ENCODE assay signal across 7 mouse cellular contexts in genomic region chr1:155086416-155086815, GRCm38 (mm10). TPM values are rescaled to one million over a fixed set of nuclear protein-coding genes. Genes with fewer than 3 reads are reported as not detected.
A peak's percentile ranks its signal among the peaks of the same experiment; 100 is the strongest.
DNase-seq lines count a peak whose midpoint lies in the region; ATAC-seq lines count a peak whose summit lies in the region.

No protein-coding gene starts in this region.

- H3K4me2 ChIP-seq in lung, embryonic 16.5 days (ENCODE audit: low read depth, low read length) = no peak overlapping the region
- 0 out of 2 replicates have a peak overlapping the region, but pooled peaks have one; percentile 2 for H3K4me2 ChIP-seq in forebrain, embryonic 13.5 days
- no peak overlapping the region for H3K4me2 ChIP-seq in stomach, embryonic 16.5 days (ENCODE audit: low read depth, low read length)

- H3K4me3 ChIP-seq in lung, embryonic 16.5 days (ENCODE audit: low read length) = no peak overlapping the region
- no peak overlapping the region for H3K4me3 ChIP-seq in forebrain, embryonic 13.5 days
- H3K4me3 ChIP-seq in stomach, embryonic 16.5 days (replicated peaks; ENCODE audit: low read length) = no peak overlapping the region

- H3K27me3 ChIP-seq in lung, embryonic 16.5 days (ENCODE audit: control insufficient read depth, insufficient read depth, low read depth, low read length) = no peaks in the 10 kb centered on the region
- no peaks in the 10 kb centered on the region for H3K27me3 ChIP-seq in forebrain, embryonic 13.5 days
- no peaks in the 10 kb centered on the region for H3K27me3 ChIP-seq in stomach, embryonic 16.5 days (ENCODE audit: control insufficient read depth, insufficient read depth, low read length)

- DNase-seq in lung, postnatal 4 days = no peak
- peak; percentile 27 to 56 for DNase-seq in kidney, postnatal 25 days
- DNase-seq in left cerebral cortex, adult 9 months (ENCODE audit: low spot score in 2 of 2) = no peak
- no peak for DNase-seq in embryo, embryonic 10.5 days (ENCODE audit: low spot score)

- WGBS in lung, embryonic 16.5 days = 18% methylated on average over 7 of the region's 7 CpGs
- WGBS in forebrain, embryonic 13.5 days = 1% methylated on average over 7 of the region's 7 CpGs
- WGBS in stomach, embryonic 16.5 days = 25% methylated on average over 7 of the region's 7 CpGs

- H3K9me3 ChIP-seq in lung, embryonic 16.5 days (ENCODE audit: control insufficient read depth, low read length) = no peaks in the 10 kb centered on the region
- H3K9me3 ChIP-seq in forebrain, embryonic 13.5 days (replicated peaks) = no peaks in the 10 kb centered on the region
- no peaks in the 10 kb centered on the region for H3K9me3 ChIP-seq in stomach, embryonic 16.5 days (replicated peaks; ENCODE audit: control insufficient read depth, low read length)

- peak overlapping the region; percentile 45 for H3K27ac ChIP-seq in lung, embryonic 16.5 days (ENCODE audit: low read length)
- peak overlapping the region; percentile 86 for H3K27ac ChIP-seq in forebrain, embryonic 13.5 days
- peak overlapping the region; percentile 34; the same call in 1 of the 2 replicates for H3K27ac ChIP-seq in stomach, embryonic 16.5 days (ENCODE audit: low read length)

- peaks cover 66% of the 10 kb centered on the region for H3K4me1 ChIP-seq in lung, embryonic 16.5 days (replicated peaks; ENCODE audit: control insufficient read depth, insufficient read depth, low read length)
- H3K4me1 ChIP-seq in forebrain, embryonic 13.5 days = peaks cover 62% of the 10 kb centered on the region
- H3K4me1 ChIP-seq in stomach, embryonic 16.5 days (ENCODE audit: control insufficient read depth, insufficient read depth, low read length) = peaks cover 66% of the 10 kb centered on the region

- ATAC-seq in lung, embryonic 16.5 days (ENCODE audit: low read depth) = no peak
- no peak for ATAC-seq in forebrain, embryonic 13.5 days
- ATAC-seq in stomach, embryonic 16.5 days (ENCODE audit: insufficient read depth, low FRiP score) = no peak

- no peaks in the 10 kb centered on the region for H3K36me3 ChIP-seq in lung, embryonic 16.5 days (ENCODE audit: control insufficient read depth, insufficient read depth, low read length)
- no peaks in the 10 kb centered on the region for H3K36me3 ChIP-seq in forebrain, embryonic 13.5 days (ENCODE audit: poor library complexity, severe bottlenecking)
- H3K36me3 ChIP-seq in stomach, embryonic 16.5 days (ENCODE audit: control insufficient read depth, insufficient read depth, low read length) = no peaks in the 10 kb centered on the region

- H3K9ac ChIP-seq in lung, embryonic 16.5 days (ENCODE audit: low read length) = no peak overlapping the region
- peak overlapping the region; percentile 26; the same call in 1 of the 2 replicates for H3K9ac ChIP-seq in forebrain, embryonic 13.5 days
- H3K9ac ChIP-seq in stomach, embryonic 16.5 days (ENCODE audit: low read length) = peak overlapping the region; percentile 23; the same call in 1 of the 2 replicates

RNA-seq across cellular contexts. Expression of gene Ier5, which starts 13.0 kb away (rescaled TPM):
- 4.3 and 4.5 TPM in 2 replicates for polyA plus RNA-seq in lung, embryonic 16.5 days (2015; fragmentation: Nextera tagmentation; extraction: Ambion mirVana)
- 8.6 and 12.2 TPM in 2 replicates for polyA plus RNA-seq in forebrain, embryonic 13.5 days (2015; fragmentation: Nextera tagmentation; extraction: Ambion mirVana)
- 2.0 and 2.5 TPM in 2 replicates for polyA plus RNA-seq in stomach, embryonic 16.5 days (2015; fragmentation: Nextera tagmentation; extraction: Ambion mirVana)

Comparison
In these comparisons a context has a peak if more than half of its experiments do, and no peak if none do; other contexts are left out.
1. H3K27ac ChIP-seq: peak in every context shown above with its lines; median percentile 86 in forebrain, embryonic 13.5 days; 45 in lung, embryonic 16.5 days; 34 in stomach, embryonic 16.5 days.
2. DNase-seq: peak in kidney, postnatal 25 days (2 of 2); none in lung, postnatal 4 days (0 of 2), left cerebral cortex, adult 9 months (0 of 2) and embryo, embryonic 10.5 days (single experiment).